Mouse (Mus musculus): Measurements from ENCODE around the gene Etnk1. TPM values are rescaled to one million over a fixed set of nuclear protein-coding genes. Genes with fewer than 3 reads are reported as not detected.
A peak's percentile ranks its signal among the peaks of the same experiment; 100 is the strongest.

Etnk1 gene
- polyA plus RNA-seq, 1 experiment from 2014 or later: 50.3 TPM

- no peaks in the 10 kb centered on the region for H3K9me3 ChIP-seq
- H3K9ac ChIP-seq: no peak overlapping the region
- ATAC-seq (replicated peaks): no peak
- no peak overlapping the region for H3K27ac ChIP-seq
- no peak overlapping the region for H3K4me3 ChIP-seq
- H3K36me3 ChIP-seq (replicated peaks): no peaks in the 10 kb centered on the region
- no peaks in the 10 kb centered on the region for H3K27me3 ChIP-seq (replicated peaks)
- 98% methylated on average over 6 of the region's 6 CpGs for WGBS
- H3K4me1 ChIP-seq: no peaks in the 10 kb centered on the region
- H3K4me2 ChIP-seq: no peak overlapping the region
These were observed 46.4 kb downstream of the Etnk1 start for GRCm38 (mm10) chr6:143213461-143213860.

GRCm38 (mm10) chr6:143216221-143216620 is 49.2 kb downstream of the Etnk1 start:
- 68% methylated on average over 11 of the region's 11 CpGs for WGBS
- no peaks in the 10 kb centered on the region for H3K36me3 ChIP-seq (replicated peaks)
- H3K9me3 ChIP-seq: no peaks in the 10 kb centered on the region
- no peak overlapping the region for H3K9ac ChIP-seq
- no peak overlapping the region for H3K4me3 ChIP-seq
- H3K4me2 ChIP-seq: no peak overlapping the region
- no peak overlapping the region for H3K27ac ChIP-seq
- H3K27me3 ChIP-seq (replicated peaks): no peaks in the 10 kb centered on the region
- H3K4me1 ChIP-seq: no peaks in the 10 kb centered on the region
- no peak for ATAC-seq (replicated peaks)

- Histone ChIP-seq H3K27me3 (replicated peaks) (no peaks in the 10 kb centered on the region), H3K4me1 (no peaks in the 10 kb centered on the region), H3K27ac (no peak overlapping the region), H3K9me3 (no peaks in the 10 kb centered on the region), H3K9ac (no peak overlapping the region), H3K4me2 (no peak overlapping the region), H3K36me3 (replicated peaks) (no peaks in the 10 kb centered on the region), H3K4me3 (no peak overlapping the region)
- peak; percentile 71 for ATAC-seq (replicated peaks)
- 3% methylated on average over 5 of the region's 5 CpGs for WGBS
These were observed 52.3 kb downstream of the Etnk1 start for GRCm38 (mm10) chr6:143219347-143219746.

GRCm38 (mm10) chr6:143221245-143221644 is 54.2 kb downstream of the Etnk1 start:
- no peaks in the 10 kb centered on the region for H3K9me3 ChIP-seq
- no peaks in the 10 kb centered on the region for H3K4me1 ChIP-seq
- no peak overlapping the region for H3K27ac ChIP-seq
- no peak overlapping the region for H3K9ac ChIP-seq
- no peak for ATAC-seq (replicated peaks)
- no peaks in the 10 kb centered on the region for H3K27me3 ChIP-seq (replicated peaks)
- WGBS: 92% methylated on average over 8 of the region's 8 CpGs
- no peak overlapping the region for H3K4me2 ChIP-seq
- H3K36me3 ChIP-seq (replicated peaks): no peaks in the 10 kb centered on the region
- H3K4me3 ChIP-seq: no peak overlapping the region

GRCm38 (mm10) chr6:143224057-143224456 is 57.0 kb downstream of the Etnk1 start:
- no peak overlapping the region for H3K27ac ChIP-seq
- H3K4me3 ChIP-seq: no peak overlapping the region
- H3K9me3 ChIP-seq: no peaks in the 10 kb centered on the region
- 83% methylated on average over 11 of the region's 11 CpGs for WGBS
- no peaks in the 10 kb centered on the region for H3K27me3 ChIP-seq (replicated peaks)
- ATAC-seq (replicated peaks): no peak
- H3K4me1 ChIP-seq: no peaks in the 10 kb centered on the region
- no peak overlapping the region for H3K4me2 ChIP-seq
- H3K9ac ChIP-seq: no peak overlapping the region
- no peaks in the 10 kb centered on the region for H3K36me3 ChIP-seq (replicated peaks)

GRCm38 (mm10) chr6:143224885-143225284 is 57.9 kb downstream of the Etnk1 start:
- Histone ChIP-seq H3K4me3 (no peak overlapping the region), H3K9me3 (no peaks in the 10 kb centered on the region), H3K36me3 (replicated peaks) (no peaks in the 10 kb centered on the region), H3K9ac (no peak overlapping the region), H3K27ac (no peak overlapping the region), H3K4me2 (no peak overlapping the region), H3K4me1 (no peaks in the 10 kb centered on the region), H3K27me3 (replicated peaks) (no peaks in the 10 kb centered on the region)
- 79% methylated on average over 6 of the region's 6 CpGs for WGBS
- no peak for ATAC-seq (replicated peaks)

- WGBS: 83% methylated on average over 5 of the region's 5 CpGs
- no peak for ATAC-seq (replicated peaks)
These were observed 61.7 kb downstream of the Etnk1 start for GRCm38 (mm10) chr6:143228696-143229095.

GRCm38 (mm10) chr6:143229906-143230305 is 62.9 kb downstream of the Etnk1 start:
- H3K27me3 ChIP-seq (replicated peaks): no peaks in the 10 kb centered on the region
- no peak overlapping the region for H3K4me3 ChIP-seq
- WGBS: 78% methylated on average over 8 of the region's 8 CpGs
- no peak for ATAC-seq (replicated peaks)
- H3K9ac ChIP-seq: no peak overlapping the region
- H3K4me1 ChIP-seq: no peaks in the 10 kb centered on the region
- no peaks in the 10 kb centered on the region for H3K36me3 ChIP-seq (replicated peaks)
- H3K27ac ChIP-seq: no peak overlapping the region
- H3K4me2 ChIP-seq: no peak overlapping the region
- H3K9me3 ChIP-seq: no peaks in the 10 kb centered on the region

More at GRCm38 (mm10) chr6:143228696-143229095, 61.7 kb downstream of the Etnk1 start:
- H3K36me3 ChIP-seq (replicated peaks): no peaks in the 10 kb centered on the region
- H3K27me3 ChIP-seq (replicated peaks): no peaks in the 10 kb centered on the region
- no peak overlapping the region for H3K27ac ChIP-seq
- H3K4me2 ChIP-seq: no peak overlapping the region
- H3K9ac ChIP-seq: no peak overlapping the region
- no peak overlapping the region for H3K4me3 ChIP-seq
- H3K4me1 ChIP-seq: no peaks in the 10 kb centered on the region
- no peaks in the 10 kb centered on the region for H3K9me3 ChIP-seq

- Histone ChIP-seq H3K27ac (no peak overlapping the region), H3K4me2 (no peak overlapping the region), H3K27me3 (replicated peaks) (no peaks in the 10 kb centered on the region), H3K4me3 (no peak overlapping the region), H3K4me1 (no peaks in the 10 kb centered on the region), H3K9me3 (no peaks in the 10 kb centered on the region), H3K9ac (no peak overlapping the region), H3K36me3 (replicated peaks) (no peaks in the 10 kb centered on the region)
- WGBS: 71% methylated on average over 2 of the region's 2 CpGs
- no peak for ATAC-seq (replicated peaks)
These were observed 63.9 kb downstream of the Etnk1 start for GRCm38 (mm10) chr6:143230888-143231287.

- H3K27me3 ChIP-seq (replicated peaks): no peaks in the 10 kb centered on the region
- H3K9me3 ChIP-seq: no peaks in the 10 kb centered on the region
- no peak overlapping the region for H3K9ac ChIP-seq
- no peaks in the 10 kb centered on the region for H3K36me3 ChIP-seq (replicated peaks)
- 85% methylated on average over 11 of the region's 11 CpGs for WGBS
- no peak overlapping the region for H3K4me2 ChIP-seq
- H3K4me1 ChIP-seq: no peaks in the 10 kb centered on the region
- no peak overlapping the region for H3K4me3 ChIP-seq
- no peak overlapping the region for H3K27ac ChIP-seq
- ATAC-seq (replicated peaks): no peak
These were observed 65.7 kb downstream of the Etnk1 start for GRCm38 (mm10) chr6:143232718-143233117.

- Histone ChIP-seq H3K4me3 (no peak overlapping the region), H3K9ac (no peak overlapping the region), H3K4me1 (no peaks in the 10 kb centered on the region), H3K9me3 (no peaks in the 10 kb centered on the region), H3K4me2 (no peak overlapping the region), H3K27ac (no peak overlapping the region), H3K36me3 (replicated peaks) (no peaks in the 10 kb centered on the region), H3K27me3 (replicated peaks) (no peaks in the 10 kb centered on the region)
- no peak for ATAC-seq (replicated peaks)
- WGBS: 80% methylated on average over 8 of the region's 8 CpGs
These were observed 67.8 kb downstream of the Etnk1 start for GRCm38 (mm10) chr6:143234868-143235267.

GRCm38 (mm10) chr6:143239362-143240074 is 72.5 kb downstream of the Etnk1 start:
- Histone ChIP-seq H3K27me3 (replicated peaks) (no peaks in the 10 kb centered on the region), H3K9me3 (no peaks in the 10 kb centered on the region), H3K4me3 (no peak overlapping the region), H3K36me3 (replicated peaks) (no peaks in the 10 kb centered on the region), H3K4me2 (no peak overlapping the region), H3K4me1 (no peaks in the 10 kb centered on the region), H3K27ac (no peak overlapping the region), H3K9ac (no peak overlapping the region)
- 75% methylated on average over 21 of the region's 21 CpGs for WGBS
- no peak for ATAC-seq (replicated peaks)

- Histone ChIP-seq H3K9ac (no peak overlapping the region), H3K4me1 (no peaks in the 10 kb centered on the region), H3K4me3 (no peak overlapping the region), H3K27ac (no peak overlapping the region), H3K36me3 (replicated peaks) (no peaks in the 10 kb centered on the region), H3K4me2 (no peak overlapping the region), H3K9me3 (no peaks in the 10 kb centered on the region), H3K27me3 (replicated peaks) (no peaks in the 10 kb centered on the region)
- ATAC-seq (replicated peaks): no peak
- 85% methylated on average over 5 of the region's 5 CpGs for WGBS
These were observed 76.2 kb downstream of the Etnk1 start for GRCm38 (mm10) chr6:143243191-143243590.

Measured in midbrain, embryonic 15.5 days (tissue).